Mouse (Mus musculus) liver, postnatal 0 days (tissue): Measurements from ENCODE around the gene Shbg. TPM values are rescaled to one million over a fixed set of nuclear protein-coding genes. Genes with fewer than 3 reads are reported as not detected.

Source experiments
- ATAC-seq: fragments of 200-750 bp; cut with Nextera tagmentation; 2 replicates; pipeline ENCODE4 v1.8.0; 2017; ENCODE audit warnings: mild to moderate bottlenecking, moderate library complexity
- DNase-seq: peaks from one replicate; pipeline ENCODE4 v3.0.0-alpha.2; 2016
- H3K27ac ChIP-seq: fragments of 300-500 bp; sonication (generic); 2 replicates; pipeline ENCODE4 v1.5.1; 2014; ENCODE audit warnings: antibody characterized with exemption, moderate library complexity, mild to moderate bottlenecking, low read depth
- H3K27me3 ChIP-seq: fragments of 300-500 bp; sonication (generic); 2 replicates; pipeline ENCODE4 v1.6.1; 2014; ENCODE audit warnings: low read length, control low read depth, mixed read lengths; ENCODE audit not compliant: insufficient read depth
- H3K36me3 ChIP-seq: fragments of 300-500 bp; sonication (generic); replicated peaks from 2 replicates; pipeline ENCODE4 v1.6.1; 2014; ENCODE audit warnings: mild to moderate bottlenecking, control low read depth, low read length, moderate library complexity, mixed read lengths; ENCODE audit not compliant: insufficient read depth
- H3K4me1 ChIP-seq: fragments of 300-500 bp; sonication (generic); 2 replicates; pipeline ENCODE4 v1.6.1; 2014; ENCODE audit warnings: antibody characterized with exemption, mild to moderate bottlenecking, control low read depth; ENCODE audit not compliant: insufficient read depth
- H3K4me2 ChIP-seq: fragments of 300-500 bp; sonication (generic); 2 replicates; pipeline ENCODE4 v1.6.1; 2014; ENCODE audit warnings: low read depth, mild to moderate bottlenecking, low read length, moderate library complexity, mixed read lengths
- H3K4me3 ChIP-seq: fragments of 300-500 bp; sonication (generic); 2 replicates; pipeline ENCODE4 v1.5.1; 2014; ENCODE audit warnings: low read depth, low read length
- H3K9ac ChIP-seq: fragments of 300-500 bp; sonication (generic); replicated peaks from 2 replicates; pipeline ENCODE4 v1.6.1; 2014; ENCODE audit warnings: mild to moderate bottlenecking, moderate library complexity
- H3K9me3 ChIP-seq: fragments of 300-500 bp; sonication (generic); 2 replicates; pipeline ENCODE4 v1.6.1; 2016; ENCODE audit warnings: mild to moderate bottlenecking, control low read depth, low read length, mixed read lengths
- CTCF ChIP-seq: sonication (generic); IDR thresholded peaks from 2 replicates; pipeline ENCODE4 v1.5.1; 2016; ENCODE audit warnings: antibody characterized with exemption, low read depth
- EP300 ChIP-seq: IDR thresholded peaks from 2 replicates; pipeline ENCODE4 v1.6.1; 2016; ENCODE audit warnings: antibody characterized with exemption, low read depth, mild to moderate bottlenecking
- WGBS: fragments of 180-500 bp; shearing (Covaris S2); extraction: QIAGEN DNeasy Blood & Tissue Kit; methylation state at CpG from one replicate; pipeline ENCODE4 v1.1.7; 2014; ENCODE audit not compliant: insufficient replicate concordance; 5-methylcytosine and 5-hydroxymethylcytosine counted together
- microRNA counts: library from miRNA; unstranded; fragments of <30 nt; microRNA quantifications from one replicate; lab custom pipeline; 2015
- microRNA-seq: library from miRNA; unstranded; fragments of <30 nt; microRNA quantifications from one replicate; pipeline ENCODE4, GENCODE M21; 2016
- polyA plus RNA-seq: library from polyadenylated mRNA; unstranded; fragments of >200 nt; fragmentation: Nextera tagmentation; extraction: Ambion mirVana; gene quantifications from 2 replicates; pipeline ENCODE4 v1.2.1, GENCODE M21; 2015

Gene Shbg
- polyA plus RNA-seq, 1 experiment from 2014 or later: 4.3 TPM

- H3K9me3 ChIP-seq: no peaks in the 10 kb centered on the region
- peaks cover 5% of the 10 kb centered on the region for H3K27me3 ChIP-seq
- ATAC-seq: no peak
- no peak overlapping the region for H3K4me2 ChIP-seq
- no peak for DNase-seq
- H3K4me3 ChIP-seq: no peak overlapping the region
- peaks cover 39% of the 10 kb centered on the region for H3K36me3 ChIP-seq
- TF ChIP-seq EP300 (no peak), CTCF (no peak)
- WGBS: 85% methylated on average over 8 of the region's 8 CpGs
- H3K4me1 ChIP-seq: peaks cover 3% of the 10 kb centered on the region; the same call in 1 of the 2 replicates
- no peak overlapping the region for H3K9ac ChIP-seq
- H3K27ac ChIP-seq: no peak overlapping the region
These were observed 52.6 kb downstream of the Shbg start for GRCm38 (mm10) chr11:69565131-69565530.

MicroRNAs encoded within 50 kb of the gene (microRNA counts, 519-probe panel; counts per million panel counts)
- microRNA mmu-miR-1934 (lab: Ali Mortazavi, UCI): not detected
- 4,617 counts per million, percentile 52 among the panel's probes with 10 or more counts for microRNA mmu-miR-467f (lab: Ali Mortazavi, UCI)

Small RNA genes lying within 50 kb of the gene (microRNA-seq; reads per million reads assigned to microRNA genes)
- gene Mir1934 (11.3 reads per million, percentile 20 among the genes with 10 or more reads in this experiment), gene Mir467f (not detected)

Other genes starting within 250 kb of the Shbg start
- gene Chd3, start 248.5 kb downstream of the Shbg start, polyA plus RNA-seq: 7.8 and 8.7 TPM in 2 replicates
- 83.7 and 83.9 TPM in 2 replicates for gene Naa38, start 222.4 kb downstream of the Shbg start, polyA plus RNA-seq
- gene Cyb5d1, start 222.3 kb downstream of the Shbg start, polyA plus RNA-seq: 4.7 and 5.4 TPM in 2 replicates
- gene Tmem88, start 219.7 kb downstream of the Shbg start, polyA plus RNA-seq: 12.3 and 14.0 TPM in 2 replicates
- gene Kdm6b, start 204.2 kb downstream of the Shbg start, polyA plus RNA-seq: 7.4 and 8.2 TPM in 2 replicates
- gene Dnah2, start 68.8 kb downstream of the Shbg start, polyA plus RNA-seq: 0.04 and 0.05 TPM in 2 replicates
- 0.19 and 0.20 TPM in 2 replicates for gene Efnb3, start 57.7 kb downstream of the Shbg start, polyA plus RNA-seq
- 8.1 and 10.0 TPM in 2 replicates for gene Wrap53, start 37.6 kb downstream of the Shbg start, polyA plus RNA-seq
- gene Trp53, start 37.5 kb downstream of the Shbg start, polyA plus RNA-seq: 32.6 and 33.5 TPM in 2 replicates
- 4.0 and 5.3 TPM in 2 replicates for gene Atp1b2, start 12.0 kb downstream of the Shbg start, polyA plus RNA-seq
- 15.2 and 18.7 TPM in 2 replicates for gene Sat2, start 4.1 kb upstream of the Shbg start, polyA plus RNA-seq
- 6.8 TPM in 2 replicates for gene Fxr2, start 15.1 kb upstream of the Shbg start, polyA plus RNA-seq
- gene Sox15, start 37.4 kb upstream of the Shbg start, polyA plus RNA-seq: 0.13 TPM in 1 of 2 replicates, not detected in the other
- 36.9 and 41.0 TPM in 2 replicates for gene Mpdu1, start 44.7 kb upstream of the Shbg start, polyA plus RNA-seq
- gene Cd68, start 48.2 kb upstream of the Shbg start, polyA plus RNA-seq: 30.1 and 32.5 TPM in 2 replicates
- gene Eif4a1, start 54.5 kb upstream of the Shbg start, polyA plus RNA-seq: 199 and 203 TPM in 2 replicates
- gene Senp3, start 64.2 kb upstream of the Shbg start, polyA plus RNA-seq: 14.5 and 15.2 TPM in 2 replicates
- 0.46 and 0.83 TPM in 2 replicates for gene Tnfsf13, start 67.9 kb upstream of the Shbg start, polyA plus RNA-seq
- gene Tnfsf12, start 77.9 kb upstream of the Shbg start, polyA plus RNA-seq: 2.8 and 3.6 TPM in 2 replicates
- 1.1 and 1.4 TPM in 2 replicates for gene Tnfsfm13, start 78.2 kb upstream of the Shbg start, polyA plus RNA-seq
- gene Polr2a, start 140.7 kb upstream of the Shbg start, polyA plus RNA-seq: 6.6 and 6.8 TPM in 2 replicates
- gene Slc35g3, start 144.1 kb upstream of the Shbg start, polyA plus RNA-seq: not detected in 2 replicates
- gene Zbtb4, start 148.0 kb upstream of the Shbg start, polyA plus RNA-seq: 0.67 and 0.75 TPM in 2 replicates
- 0.73 and 0.76 TPM in 2 replicates for gene Chrnb1, start 178.0 kb upstream of the Shbg start, polyA plus RNA-seq
- gene Fgf11, start 184.0 kb upstream of the Shbg start, polyA plus RNA-seq: 0.04 and 0.07 TPM in 2 replicates
- gene Tmem102, start 187.7 kb upstream of the Shbg start, polyA plus RNA-seq: 4.4 and 4.8 TPM in 2 replicates
- gene Gm39566, start 197.4 kb upstream of the Shbg start, polyA plus RNA-seq: not detected in 2 replicates
- gene Spem2, start 200.6 kb upstream of the Shbg start, polyA plus RNA-seq: not detected in 2 replicates
- gene Spem1, start 204.3 kb upstream of the Shbg start, polyA plus RNA-seq: not detected in 2 replicates
- gene Nlgn2, start 219.9 kb upstream of the Shbg start, polyA plus RNA-seq: 0.60 and 0.75 TPM in 2 replicates
- 412 and 418 TPM in 2 replicates for gene Tmem256, start 220.6 kb upstream of the Shbg start, polyA plus RNA-seq
- 20.8 and 23.1 TPM in 2 replicates for gene Plscr3, start 228.5 kb upstream of the Shbg start, polyA plus RNA-seq
- gene Tnk1, start 240.8 kb upstream of the Shbg start, polyA plus RNA-seq: 0.28 and 0.69 TPM in 2 replicates